Mouse (Mus musculus) erythroblast, embryonic 14.5 days (primary cell): ENCODE measurements around the gene Angptl3.

Experiments
- GATA1 ChIP-seq: IDR thresholded peaks from 2 replicates; pipeline ENCODE4 v1.6.1; 2012; ENCODE audit warnings: low read length, inconsistent platforms, mixed read lengths
- TAL1 ChIP-seq: IDR thresholded peaks from 3 replicates; pipeline ENCODE4 v1.6.1; 2012; ENCODE audit warnings: low read length, inconsistent platforms, mixed read lengths

DNA sequence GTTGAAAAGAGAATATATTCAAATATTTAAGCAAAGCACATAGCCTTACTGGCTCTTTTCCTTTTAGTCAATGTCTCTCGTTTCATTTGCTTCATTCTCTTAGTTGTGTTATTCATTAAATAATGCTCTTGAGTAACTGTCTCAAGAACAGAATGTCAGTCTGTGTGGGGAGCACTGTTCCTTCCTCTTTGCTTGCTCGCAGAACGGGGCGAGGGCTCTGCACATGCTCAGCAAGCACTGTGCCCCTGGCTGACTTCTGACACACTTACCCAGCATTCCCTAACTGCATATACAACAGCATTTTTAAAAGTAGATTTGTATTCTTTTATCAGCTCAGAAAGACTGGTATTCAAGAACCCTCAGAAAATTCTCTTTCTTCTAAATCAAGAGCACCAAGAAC is 2.2 kb downstream of the Angptl3 start:
- TF ChIP-seq GATA1, result no peak
- TF ChIP-seq TAL1, result no peak
